Mouse (Mus musculus) brain, adult 2 months (tissue): Measurements from ENCODE around the gene Stra6.

ENCODE experiments used
- DNase-seq: peaks from one replicate; pipeline ENCODE4 v3.0.0; 2011; ENCODE audit warnings: low read depth, low spot score

The Stra6 gene

DNA sequence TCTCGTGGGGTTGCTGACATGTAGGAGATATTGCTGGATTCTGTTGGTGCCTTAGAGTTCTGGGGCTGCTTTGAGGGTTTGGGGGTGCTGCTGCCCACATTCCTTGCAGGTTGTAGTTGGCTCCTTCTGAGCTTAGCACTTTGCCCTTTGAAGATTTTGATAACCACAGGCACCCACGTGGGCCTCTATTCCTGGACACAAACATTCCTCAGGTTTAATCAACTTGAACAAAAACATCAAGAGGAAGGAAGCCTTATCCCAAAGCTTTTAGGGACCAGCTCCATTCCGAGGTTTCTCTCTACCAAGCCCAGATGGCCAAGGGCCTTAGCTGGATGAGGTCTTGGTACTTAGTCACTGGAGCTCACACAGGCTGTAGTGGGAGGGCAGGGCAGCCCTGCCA is 67.3 kb downstream of the Stra6 start:
- DNase-seq: no peak

DNA sequence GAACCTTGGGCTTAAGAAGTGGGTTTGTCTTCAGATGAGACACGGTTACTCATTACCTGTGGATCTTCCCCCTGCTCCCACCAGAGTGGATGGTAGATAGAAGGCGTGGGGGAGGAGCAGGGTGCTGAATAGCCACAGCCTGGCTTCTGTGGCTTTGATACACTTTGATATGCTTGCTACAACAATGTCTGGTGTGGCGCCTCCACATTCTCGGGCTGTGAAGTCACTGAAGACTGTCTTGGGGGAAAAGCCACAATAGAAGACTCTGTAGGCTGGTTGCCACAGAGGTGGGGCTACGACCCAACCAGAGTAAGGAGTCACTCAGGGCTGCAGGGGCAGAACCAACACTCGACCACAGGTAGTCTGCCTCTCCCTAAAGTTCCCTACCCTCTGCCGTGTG is 68.1 kb downstream of the Stra6 start:
- no peak for DNase-seq

DNA sequence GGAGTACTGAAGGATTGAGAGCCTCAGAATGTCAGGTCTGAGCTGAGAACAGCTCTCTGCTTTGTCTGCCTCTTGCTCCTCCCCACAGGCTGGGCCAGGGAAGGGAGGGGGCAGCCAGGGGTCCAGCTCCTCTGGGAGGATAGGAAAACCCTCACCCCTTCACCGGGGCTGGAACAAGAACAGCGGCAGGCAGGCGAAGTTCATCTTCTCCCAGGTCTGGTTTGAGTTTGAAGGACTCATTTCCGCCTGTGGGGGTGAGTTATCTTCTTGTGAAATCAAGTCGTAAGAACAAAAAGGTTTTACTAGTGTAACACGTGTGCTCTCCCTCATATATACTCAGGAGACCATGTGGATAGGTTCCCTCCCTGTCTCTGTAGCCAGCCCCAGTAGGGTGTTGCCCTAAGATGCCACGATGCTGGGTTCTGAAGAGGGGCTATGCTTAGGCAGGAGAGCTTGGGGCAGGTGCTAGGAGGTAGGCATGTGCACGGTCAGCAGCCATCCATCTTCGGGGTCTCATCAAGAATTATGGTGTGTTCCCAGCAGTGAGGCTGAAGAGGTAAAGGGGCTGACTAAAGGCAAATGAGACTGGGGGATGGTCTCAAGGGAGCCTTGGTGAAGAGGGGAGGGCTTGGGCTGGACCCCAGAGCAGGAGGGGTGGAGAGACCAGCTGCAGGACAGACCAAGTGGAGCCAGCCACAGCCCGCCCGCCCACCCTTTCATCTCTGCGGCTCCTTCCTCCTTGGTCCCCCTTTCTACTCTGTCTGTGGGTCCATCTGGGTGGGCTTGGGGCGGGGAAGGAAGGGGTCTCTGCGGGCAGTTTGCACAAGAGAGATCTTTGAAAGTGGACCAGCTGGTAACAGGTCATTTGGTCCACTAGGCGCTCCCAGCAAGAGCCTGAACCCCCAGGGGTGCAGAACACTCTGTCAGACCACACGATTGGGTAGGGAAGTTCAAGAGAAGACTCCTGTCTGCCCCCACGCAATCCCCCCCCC is 70.6 kb downstream of the Stra6 start:
- DNase-seq: no peak

DNA sequence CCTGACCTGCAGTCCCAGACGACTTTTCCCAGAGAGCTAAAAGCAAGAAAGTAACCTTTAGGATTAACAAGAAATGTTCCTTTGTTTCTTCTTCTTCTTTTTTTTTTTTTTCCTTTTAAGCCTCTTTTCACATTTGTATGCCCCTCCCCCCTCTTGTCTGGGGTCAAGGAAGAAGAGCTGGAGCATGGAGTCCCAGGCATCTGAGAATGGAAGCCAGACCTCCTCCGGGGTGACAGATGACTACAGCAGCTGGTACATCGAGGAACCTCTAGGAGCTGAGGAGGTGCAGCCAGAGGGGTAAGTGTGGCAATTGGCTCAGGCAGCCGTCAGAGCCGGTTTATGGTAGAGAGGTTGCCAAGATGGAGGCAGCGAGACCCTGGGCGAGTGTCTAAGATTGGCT is 71.3 kb downstream of the Stra6 start:
- peak; percentile 58 for DNase-seq

DNA sequence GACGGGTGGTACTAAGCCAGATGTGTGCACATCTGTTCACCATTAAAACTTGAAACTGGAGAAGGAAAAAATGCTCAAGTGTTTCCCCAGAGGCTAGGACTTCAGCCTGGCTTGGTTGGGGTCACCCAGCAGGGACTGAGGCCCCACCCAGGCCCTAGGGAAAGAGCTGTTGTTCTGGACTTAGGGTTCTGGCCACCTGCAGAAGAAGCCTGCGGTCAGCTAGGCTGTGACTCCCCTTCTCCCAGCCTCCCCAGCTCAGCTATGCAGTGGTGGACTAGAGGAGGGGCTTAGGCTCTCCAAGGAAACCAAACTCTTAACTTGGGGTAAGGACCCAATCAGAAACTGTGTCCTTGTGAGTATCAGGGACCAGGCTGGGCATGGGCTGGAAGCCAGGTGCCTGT is 72.3 kb downstream of the Stra6 start:
- DNase-seq: no peak

DNA sequence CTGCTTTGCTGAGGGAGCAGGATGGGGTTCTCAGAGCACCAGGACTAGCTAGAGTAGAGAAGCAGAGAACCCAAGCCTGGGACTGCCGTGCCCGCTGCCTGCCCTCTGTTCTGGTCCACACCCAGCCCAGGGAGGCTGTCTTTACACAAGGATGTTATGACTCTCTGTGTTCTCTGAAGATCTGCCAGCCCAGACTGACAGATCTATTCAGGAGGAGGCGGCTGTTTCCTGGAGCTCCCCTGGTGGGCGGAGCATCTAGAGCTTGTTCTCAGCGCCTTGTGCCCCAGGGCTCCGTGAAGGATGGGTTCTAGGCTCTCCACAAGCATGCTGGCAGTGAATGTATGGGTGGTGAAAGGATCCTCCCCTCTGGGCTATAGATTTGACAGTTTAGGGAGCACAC is 76.4 kb downstream of the Stra6 start:
- DNase-seq: peak; percentile 70

DNA sequence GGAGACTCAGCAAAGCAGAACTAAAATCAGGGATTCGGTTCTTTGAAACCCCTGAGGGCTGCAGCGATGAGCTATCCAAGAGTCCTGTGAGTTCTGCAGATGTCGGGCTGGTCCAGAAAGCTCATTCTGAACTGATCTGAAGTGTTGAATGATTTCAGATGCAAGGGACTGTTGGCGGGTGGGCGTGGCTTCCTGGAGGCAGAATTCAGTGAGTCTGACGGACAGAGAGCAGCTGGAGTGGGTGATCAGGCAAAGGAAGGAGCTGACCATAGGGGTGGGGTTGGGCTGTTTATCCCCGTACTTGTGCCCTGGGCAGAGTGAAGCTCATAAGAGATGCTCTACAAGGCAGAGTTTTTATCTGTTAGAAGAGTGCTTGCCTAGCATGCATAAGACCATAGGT is 79.8 kb downstream of the Stra6 start:
- no peak for DNase-seq

DNA sequence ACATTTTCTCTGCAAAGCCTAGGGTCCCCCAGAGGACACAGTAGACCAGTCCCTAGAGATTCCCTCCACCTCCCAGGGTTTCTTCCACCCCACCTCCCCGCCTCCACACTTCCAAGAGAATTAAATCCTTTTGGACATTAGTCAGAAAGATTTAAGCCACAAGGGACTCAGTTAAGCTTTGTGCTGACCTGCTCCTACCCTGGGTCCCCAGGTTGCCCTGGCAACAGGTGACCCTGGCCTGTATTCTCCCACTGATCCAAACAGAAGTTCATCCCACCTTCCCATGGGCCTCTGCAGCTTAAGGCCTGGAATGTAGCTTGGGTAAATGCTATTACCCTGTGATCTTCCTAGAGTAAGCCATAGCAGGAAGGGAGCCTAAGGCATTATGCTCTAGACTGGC is 81.1 kb downstream of the Stra6 start:
- no peak for DNase-seq

DNA sequence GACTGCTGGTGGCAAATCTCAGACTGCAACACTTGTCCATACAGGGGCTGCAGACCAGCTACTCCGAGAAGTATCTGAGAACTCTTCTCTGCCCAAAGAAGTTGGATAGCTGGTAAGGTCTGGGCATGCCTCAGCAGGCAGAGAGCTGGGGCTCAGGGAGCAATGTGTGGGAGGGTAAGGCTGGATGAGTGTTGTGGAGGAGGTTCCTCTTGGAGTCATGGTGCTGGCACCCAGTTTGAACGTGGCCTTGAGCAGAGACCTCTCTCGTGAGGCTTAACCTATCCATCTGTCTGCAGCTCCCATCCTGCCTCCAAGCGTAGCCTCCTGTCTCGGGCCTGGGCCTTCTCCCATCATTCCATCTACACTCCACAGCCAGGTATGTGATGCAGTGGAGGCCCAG is 81.8 kb downstream of the Stra6 start:
- DNase-seq: no peak

DNA sequence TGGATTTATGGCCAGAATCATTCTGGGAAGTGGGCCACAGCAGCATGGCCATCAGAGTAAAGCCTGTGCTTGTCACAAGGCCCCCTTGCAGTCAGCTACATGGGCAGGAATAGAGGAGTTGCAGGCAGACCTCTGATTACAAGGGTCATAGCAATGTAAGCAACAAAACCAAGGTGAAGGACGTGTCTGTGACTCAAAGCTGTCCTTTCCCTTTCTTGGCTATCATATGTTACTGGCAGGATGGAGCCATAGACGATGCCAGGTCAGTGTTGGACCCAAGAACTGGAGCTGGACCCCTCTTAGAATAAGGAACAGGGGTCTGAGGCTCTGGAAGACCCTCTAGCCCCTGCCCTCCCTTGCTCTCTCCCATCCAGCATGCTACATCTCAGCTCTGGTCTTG is 85.2 kb downstream of the Stra6 start:
- DNase-seq: no peak

DNA sequence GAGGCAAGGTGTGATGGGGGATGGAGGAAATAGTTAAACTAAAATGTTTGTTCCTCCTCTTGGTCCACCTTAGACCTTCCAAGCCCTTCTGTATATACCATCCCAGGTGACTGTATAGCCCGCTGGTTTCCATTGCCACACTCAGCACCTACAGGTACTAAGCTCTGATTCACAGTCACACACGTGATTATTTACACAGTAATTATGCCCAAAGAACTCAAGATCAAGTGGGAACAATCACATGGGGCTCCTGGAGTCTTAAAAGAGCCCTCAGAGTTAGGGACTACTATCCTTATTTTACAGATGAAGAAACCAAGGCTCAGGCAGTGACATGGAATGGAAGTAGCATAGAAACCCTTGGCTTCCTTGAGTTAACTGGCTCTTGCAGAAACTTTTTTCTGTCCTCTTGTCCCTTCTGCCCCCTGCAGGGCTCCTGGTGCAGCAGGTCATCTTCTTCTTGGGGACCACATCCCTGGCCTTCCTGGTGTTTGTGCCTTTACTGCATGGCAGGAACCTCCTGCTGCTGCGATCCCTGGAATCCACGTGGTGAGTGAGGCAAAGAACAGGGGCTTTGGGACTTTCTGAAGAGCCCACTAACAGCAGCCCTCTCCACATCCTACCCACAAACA is 87.3 kb downstream of the Stra6 start:
- DNase-seq: no peak

DNA sequence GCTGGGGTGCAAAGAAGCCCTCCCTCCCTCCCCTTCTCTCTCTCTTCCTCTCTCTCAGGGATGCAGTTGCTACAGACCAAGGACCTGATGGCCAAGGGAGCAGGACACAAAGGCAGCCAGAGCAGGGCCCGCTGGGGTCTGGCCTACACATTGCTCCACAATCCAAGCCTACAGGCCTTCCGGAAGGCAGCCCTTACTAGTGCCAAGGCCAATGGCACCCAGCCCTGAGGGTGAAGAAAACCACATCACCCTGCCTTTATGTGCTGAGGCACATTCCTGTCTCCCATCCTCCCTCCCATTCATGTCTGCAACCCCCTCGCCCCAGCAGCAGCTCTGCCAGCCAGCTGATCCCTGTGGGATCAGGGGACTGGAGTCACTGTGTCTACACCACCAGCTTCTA is 89.5 kb downstream of the Stra6 start:
- DNase-seq: no peak

DNA sequence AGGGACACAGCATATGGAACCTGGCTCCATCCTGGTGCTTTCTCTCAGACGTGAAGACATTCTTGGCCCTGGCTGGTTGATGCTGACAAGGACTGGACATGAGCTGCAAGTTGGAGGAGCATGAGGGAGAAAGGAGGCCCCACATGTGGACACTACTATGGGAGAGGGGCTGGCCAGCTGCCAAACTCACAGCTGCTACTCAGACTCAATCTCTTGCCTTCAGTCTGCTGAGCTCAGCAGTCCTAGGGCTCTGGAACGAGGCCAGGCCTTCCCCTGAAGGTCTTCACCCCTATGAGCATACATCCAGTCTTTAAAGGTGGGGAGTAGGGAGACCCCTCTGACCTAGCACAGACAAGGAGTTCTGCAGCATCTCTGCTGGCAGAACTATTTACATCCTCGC is 91.8 kb downstream of the Stra6 start:
- no peak for DNase-seq

DNA sequence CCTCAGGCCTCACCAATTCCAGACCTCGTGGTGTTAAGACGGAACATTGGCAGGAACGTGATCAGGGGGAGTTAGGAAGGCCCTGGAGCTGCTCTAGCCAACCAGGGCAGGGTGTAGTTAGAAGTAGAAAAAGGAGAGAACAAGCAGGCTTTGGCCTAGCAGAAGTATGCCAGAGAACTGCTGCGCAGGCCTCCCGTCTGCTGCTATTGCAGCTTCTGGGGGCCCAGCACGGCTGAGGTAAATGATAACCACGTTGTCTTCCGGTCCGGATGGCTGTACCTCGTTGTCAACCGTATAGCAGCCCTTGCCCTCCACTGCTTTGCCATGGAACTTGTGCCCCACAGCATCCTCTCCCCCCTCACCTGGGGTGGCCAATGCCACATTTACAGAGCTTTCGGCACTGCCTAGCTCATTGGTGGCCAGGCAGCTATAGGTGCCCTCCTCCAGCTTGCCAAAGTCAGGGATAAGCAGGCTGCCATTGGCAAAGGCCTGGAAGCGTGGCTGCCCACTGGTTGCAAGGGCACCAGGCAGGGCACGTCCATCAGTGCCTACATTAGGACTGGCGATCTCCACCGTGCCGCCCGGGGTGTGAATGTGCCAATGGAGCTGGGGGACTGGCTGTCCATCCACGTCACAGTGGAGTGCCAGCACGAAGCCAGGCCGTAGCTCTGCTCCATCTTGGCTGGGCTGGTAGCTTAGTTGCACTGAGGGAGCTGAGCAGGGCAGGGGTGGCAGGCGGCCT is 93.4 kb downstream of the Stra6 start:
- DNase-seq: no peak

DNA sequence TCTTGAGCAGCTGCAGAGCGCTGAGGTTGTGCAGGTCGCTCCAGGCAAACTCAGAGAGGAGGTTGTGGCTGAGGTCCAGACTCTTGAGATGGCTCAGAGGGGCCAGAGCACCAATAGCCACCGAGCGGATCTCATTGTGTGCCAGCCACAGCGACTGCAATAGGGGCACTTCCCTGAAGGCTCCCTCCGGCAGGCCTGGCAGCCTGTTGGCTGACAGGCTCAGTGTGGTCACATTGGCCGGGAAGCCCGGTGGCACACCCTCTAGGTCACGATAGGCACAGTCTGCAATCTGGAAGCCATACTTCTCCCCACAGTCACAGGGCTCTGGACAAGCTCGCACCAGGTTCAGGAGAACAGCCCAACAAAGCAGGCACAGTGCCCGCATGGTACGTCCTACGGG is 94.2 kb downstream of the Stra6 start:
- no peak for DNase-seq

DNA sequence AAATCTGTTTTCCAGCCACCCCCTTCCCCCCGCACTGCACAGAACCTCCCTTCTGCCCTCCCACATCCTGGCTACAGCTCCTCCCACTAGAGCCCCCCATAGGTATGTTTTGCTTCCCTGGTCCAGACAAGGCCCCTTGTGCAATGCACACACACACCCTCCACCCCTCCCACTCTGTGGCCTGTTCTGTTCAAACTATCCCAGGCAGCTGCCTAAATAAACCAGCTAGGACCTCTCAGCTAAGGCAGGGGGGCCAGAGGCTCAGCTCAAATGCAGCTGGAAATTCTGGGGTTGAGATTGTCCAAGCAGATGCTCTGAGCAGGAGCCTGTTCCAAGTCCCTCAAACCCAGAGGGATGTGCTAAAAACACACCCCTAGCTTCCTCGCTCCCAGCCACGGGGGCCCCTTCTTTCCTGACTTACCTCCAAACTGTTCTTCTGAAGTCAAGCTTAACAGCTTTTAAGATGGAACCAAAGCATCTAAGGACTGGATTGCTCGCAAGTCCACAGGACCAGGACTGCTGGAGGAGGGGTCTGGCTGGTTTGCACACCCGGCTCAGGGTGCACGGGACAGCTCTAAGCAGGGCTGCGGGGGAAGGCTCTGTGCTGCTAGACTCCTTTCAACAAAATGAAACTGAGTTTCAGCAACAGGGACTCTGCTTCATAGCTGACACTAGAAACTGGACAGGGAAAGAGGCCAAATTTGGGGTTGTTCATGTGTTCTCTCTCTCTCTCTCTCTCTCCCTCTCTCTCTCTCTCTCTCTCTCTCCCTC is 95.1 kb downstream of the Stra6 start:
- DNase-seq: peak; percentile 43

DNA sequence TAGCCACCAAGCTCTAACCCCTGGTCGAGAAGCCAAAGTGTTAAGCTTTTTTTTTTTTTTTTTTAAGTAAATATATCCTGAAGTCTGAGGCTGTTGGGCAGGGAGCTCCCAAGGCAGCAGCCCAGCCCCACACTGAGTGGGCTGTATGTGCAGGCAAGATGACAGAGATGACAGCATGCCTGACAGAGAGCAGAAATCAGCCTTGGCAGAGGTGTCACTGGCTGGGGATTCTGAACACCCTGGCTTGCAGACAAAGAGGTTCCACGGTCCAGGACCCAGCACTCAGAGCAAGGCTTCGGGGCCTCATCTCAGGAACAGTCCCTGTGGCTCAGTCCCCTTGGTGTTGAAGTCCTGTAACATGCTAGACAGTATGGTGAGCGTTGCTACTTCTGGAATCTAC is 96.3 kb downstream of the Stra6 start:
- peak; percentile 69 for DNase-seq

DNA sequence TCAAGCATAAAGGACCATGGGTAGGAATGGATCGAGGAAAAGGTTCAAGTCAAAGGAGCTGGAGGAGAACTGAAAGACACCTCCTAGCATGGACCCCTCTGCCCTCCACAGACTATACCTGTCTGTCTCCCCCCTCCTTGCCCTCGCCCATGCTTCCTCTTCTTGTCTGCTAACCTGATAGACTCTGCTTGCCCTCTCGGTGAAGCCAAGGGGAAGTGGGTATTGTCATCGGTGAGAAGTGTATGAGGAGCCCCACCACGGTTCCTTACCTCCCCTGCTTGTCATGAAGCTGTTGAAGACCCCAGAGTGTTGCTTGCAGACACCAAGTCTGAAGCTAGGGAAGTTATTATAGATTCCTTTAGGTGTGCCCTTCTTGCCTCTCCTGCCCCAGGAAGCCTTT is 96.7 kb downstream of the Stra6 start:
- DNase-seq: no peak

DNA sequence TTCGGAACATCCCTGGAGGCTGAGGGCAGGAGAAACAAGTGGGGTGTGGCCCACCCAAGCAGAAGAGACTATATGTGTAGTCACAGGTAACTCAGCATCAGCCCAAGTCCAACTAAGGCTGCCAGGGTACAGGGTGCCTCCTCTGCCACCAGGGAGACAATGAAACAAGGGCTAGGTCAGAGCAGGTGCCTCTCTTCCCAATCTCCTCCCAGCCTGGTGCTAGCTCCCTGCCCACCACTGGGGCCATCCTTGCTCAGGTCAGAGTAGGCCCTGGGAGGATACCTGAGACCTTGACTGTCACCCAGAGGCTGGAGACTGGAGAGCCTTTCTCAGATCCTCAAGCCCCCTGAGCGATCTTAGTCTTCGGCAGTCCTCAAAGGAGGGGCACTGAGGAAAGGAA is 98.6 kb downstream of the Stra6 start:
- no peak for DNase-seq

DNA sequence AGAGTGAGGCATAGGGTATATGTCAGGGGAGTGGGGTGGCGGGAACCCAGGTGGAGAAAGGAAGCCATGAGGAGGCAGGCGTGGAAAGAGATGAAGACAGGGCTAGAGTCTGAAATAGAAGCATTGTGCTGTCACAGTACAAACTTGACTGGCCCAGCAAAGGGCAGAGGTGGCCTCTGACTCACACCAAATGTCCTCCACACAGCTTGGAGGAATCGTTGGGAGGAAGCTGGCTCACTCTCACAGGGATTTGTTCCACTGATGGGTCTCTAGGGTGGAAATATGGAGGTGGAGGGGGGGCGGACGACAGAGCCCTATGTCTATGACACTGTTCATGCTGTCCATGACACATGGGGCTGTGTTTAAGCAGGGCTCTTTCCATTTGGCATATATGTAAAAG is 99.6 kb downstream of the Stra6 start:
- DNase-seq: no peak

DNA sequence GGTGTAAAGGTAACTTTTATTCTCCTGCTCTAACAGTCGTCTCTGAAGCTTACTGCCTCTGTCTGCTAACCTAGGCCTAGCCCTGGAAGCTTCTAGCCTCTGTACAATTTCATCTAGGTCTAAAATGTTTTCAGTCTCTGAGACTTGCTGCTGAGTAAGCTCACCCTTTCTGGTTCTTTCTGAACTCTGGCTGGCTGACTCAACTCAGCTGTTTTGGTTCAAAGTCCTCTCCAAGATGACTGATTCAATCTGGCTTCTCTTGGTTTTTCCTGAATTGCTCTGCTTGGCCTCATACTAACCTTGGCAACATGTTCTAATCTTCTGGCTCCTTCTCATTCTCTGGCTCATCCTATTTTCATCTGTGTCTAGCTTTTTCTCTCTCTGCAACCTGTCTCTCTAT is 102.2 kb downstream of the Stra6 start:
- no peak for DNase-seq

DNA sequence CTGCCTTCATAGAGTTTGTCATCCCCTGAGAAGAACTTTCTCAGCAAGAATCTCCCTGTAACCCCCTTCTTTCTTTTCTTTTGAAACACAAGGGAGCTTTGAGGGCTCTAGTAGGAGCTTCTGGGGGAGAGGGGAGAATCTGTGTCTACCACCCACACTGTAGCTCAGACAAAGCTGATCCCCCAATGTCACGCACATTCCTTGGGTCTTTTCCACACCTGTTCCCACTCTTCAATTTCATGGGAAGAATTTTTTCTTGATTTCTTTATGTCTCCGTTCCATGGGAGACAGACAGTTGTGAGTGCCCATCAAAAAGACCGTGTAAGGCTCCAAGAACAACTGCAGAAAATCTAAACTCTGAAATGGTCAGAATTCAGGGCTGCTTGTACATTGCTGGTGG is 105.3 kb downstream of the Stra6 start:
- no peak for DNase-seq
